Mouse (Mus musculus): Measurements from ENCODE around the gene Olfr328. TPM values are rescaled to one million over a fixed set of nuclear protein-coding genes. Genes with fewer than 3 reads are reported as not detected.

Olfr328 gene
- not detected in 2 replicates for polyA plus RNA-seq (2015; fragmentation: Nextera tagmentation; extraction: Ambion mirVana)

- Histone ChIP-seq H3K4me3 (replicated peaks) (no peak within 1 kb of the TSS), H3K4me2 (no peak within 1 kb of the TSS), H3K36me3 (no peaks in the 10 kb centered on the region), H3K4me1 (replicated peaks) (no peaks in the 10 kb centered on the region), H3K9me3 (replicated peaks) (no peaks in the 10 kb centered on the region), H3K27ac (no peak within 1 kb of the TSS), H3K9ac (no peak within 1 kb of the TSS), H3K27me3 (no peaks in the 10 kb centered on the region)
- WGBS (ENCODE audit: insufficient replicate concordance): 65% methylated on average over 1 of the region's 1 CpGs
- no peak for DNase-seq
- no peak for ATAC-seq (ENCODE audit: low read depth)
Observed at GRCm38 (mm10) chr11:58555536-58555935, at the start of gene Olfr328. Olfr328 (minus strand) TSS chr11:58555636.

DNA sequence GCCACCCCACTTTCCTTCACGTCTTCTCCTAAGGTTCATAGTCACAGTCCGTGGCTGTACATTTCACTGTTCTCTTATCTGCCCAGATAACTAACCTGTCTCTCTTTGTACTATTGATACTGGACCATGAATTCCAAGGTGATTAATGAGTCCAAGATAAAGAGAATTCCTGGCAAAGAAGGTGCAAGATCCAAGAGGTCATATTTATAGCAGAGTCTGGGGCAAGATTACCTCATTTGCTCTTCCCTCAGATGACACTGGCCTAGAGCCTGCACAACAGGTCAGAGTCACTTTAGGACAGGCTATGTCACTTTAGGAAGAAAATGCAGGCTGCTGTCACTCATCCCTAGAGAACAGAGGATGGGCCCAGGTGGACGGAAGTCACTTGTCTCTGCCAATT lies 49.8 kb upstream of the Olfr328 start:
- no peaks in the 10 kb centered on the region for H3K27me3 ChIP-seq
- H3K4me3 ChIP-seq (replicated peaks): no peak overlapping the region
- peaks cover 16% of the 10 kb centered on the region for H3K4me1 ChIP-seq (replicated peaks)
- 47% methylated on average over 3 of the region's 3 CpGs for WGBS (ENCODE audit: insufficient replicate concordance)
- ATAC-seq (ENCODE audit: low read depth): no peak
- H3K9ac ChIP-seq: no peak overlapping the region
- no peaks in the 10 kb centered on the region for H3K36me3 ChIP-seq
- no peaks in the 10 kb centered on the region for H3K9me3 ChIP-seq (replicated peaks)
- DNase-seq: no peak
- H3K4me2 ChIP-seq: no peak overlapping the region
- H3K27ac ChIP-seq: no peak overlapping the region

- Histone ChIP-seq H3K36me3 (no peaks in the 10 kb centered on the region), H3K4me2 (no peak overlapping the region), H3K4me3 (replicated peaks) (no peak overlapping the region), H3K9me3 (replicated peaks) (no peaks in the 10 kb centered on the region), H3K4me1 (replicated peaks) (peaks cover 16% of the 10 kb centered on the region), H3K9ac (no peak overlapping the region), H3K27me3 (no peaks in the 10 kb centered on the region), H3K27ac (no peak overlapping the region)
- no peak for DNase-seq
- 41% methylated on average over 2 of the region's 2 CpGs for WGBS (ENCODE audit: insufficient replicate concordance)
- no peak for ATAC-seq (ENCODE audit: low read depth)
Observed at GRCm38 (mm10) chr11:58604688-58605087, 49.3 kb upstream of the Olfr328 start.

- Histone ChIP-seq H3K27ac (no peak overlapping the region), H3K27me3 (no peaks in the 10 kb centered on the region), H3K9me3 (replicated peaks) (no peaks in the 10 kb centered on the region), H3K9ac (no peak overlapping the region), H3K4me3 (replicated peaks) (no peak overlapping the region), H3K36me3 (no peaks in the 10 kb centered on the region), H3K4me2 (no peak overlapping the region), H3K4me1 (replicated peaks) (peaks cover 16% of the 10 kb centered on the region)
- WGBS (ENCODE audit: insufficient replicate concordance): 63% methylated on average over 6 of the region's 6 CpGs
- DNase-seq (no peak), ATAC-seq (ENCODE audit: low read depth) (peak; percentile 48; the same call in 1 of the 2 replicates)
Observed at GRCm38 (mm10) chr11:58602800-58603560, 47.5 kb upstream of the Olfr328 start.

- H3K36me3 ChIP-seq: no peaks in the 10 kb centered on the region
- no peaks in the 10 kb centered on the region for H3K9me3 ChIP-seq (replicated peaks)
- no peak overlapping the region for H3K4me2 ChIP-seq
- no peak overlapping the region for H3K4me3 ChIP-seq (replicated peaks)
- H3K4me1 ChIP-seq (replicated peaks): peaks cover 16% of the 10 kb centered on the region
- no peak for ATAC-seq (ENCODE audit: low read depth)
- H3K9ac ChIP-seq: no peak overlapping the region
- H3K27ac ChIP-seq: no peak overlapping the region
- H3K27me3 ChIP-seq: no peaks in the 10 kb centered on the region
- no peak for DNase-seq
Observed at GRCm38 (mm10) chr11:58602062-58602461, 46.6 kb upstream of the Olfr328 start.

- Histone ChIP-seq H3K36me3 (no peaks in the 10 kb centered on the region), H3K9ac (no peak overlapping the region), H3K27me3 (peaks cover 2% of the 10 kb centered on the region; the same call in 1 of the 2 replicates), H3K4me1 (replicated peaks) (peaks cover 4% of the 10 kb centered on the region), H3K9me3 (replicated peaks) (no peaks in the 10 kb centered on the region), H3K4me2 (no peak overlapping the region), H3K27ac (no peak overlapping the region), H3K4me3 (replicated peaks) (no peak overlapping the region)
- DNase-seq (no peak), ATAC-seq (ENCODE audit: low read depth) (no peak)
- WGBS (ENCODE audit: insufficient replicate concordance): 61% methylated on average over 13 of the region's 13 CpGs
Observed at GRCm38 (mm10) chr11:58597837-58598236, 42.4 kb upstream of the Olfr328 start.

- H3K9me3 ChIP-seq (replicated peaks): no peaks in the 10 kb centered on the region
- DNase-seq (no peak), ATAC-seq (ENCODE audit: low read depth) (no peak)
- no peak within 1 kb of the TSS for H3K27ac ChIP-seq
- H3K27me3 ChIP-seq: peaks cover 2% of the 10 kb centered on the region; the same call in 1 of the 2 replicates
- WGBS (ENCODE audit: insufficient replicate concordance): 65% methylated on average over 6 of the region's 6 CpGs
- no peak within 1 kb of the TSS for H3K4me2 ChIP-seq
- H3K4me3 ChIP-seq (replicated peaks): no peak within 1 kb of the TSS
- H3K9ac ChIP-seq: no peak within 1 kb of the TSS
- no peaks in the 10 kb centered on the region for H3K36me3 ChIP-seq
- H3K4me1 ChIP-seq (replicated peaks): peaks cover 3% of the 10 kb centered on the region
Observed at GRCm38 (mm10) chr11:58594814-58595213, 39.4 kb upstream of the Olfr328 start, which contains the start of gene Olfr324. Olfr324 (plus strand) TSS chr11:58595114.

DNA sequence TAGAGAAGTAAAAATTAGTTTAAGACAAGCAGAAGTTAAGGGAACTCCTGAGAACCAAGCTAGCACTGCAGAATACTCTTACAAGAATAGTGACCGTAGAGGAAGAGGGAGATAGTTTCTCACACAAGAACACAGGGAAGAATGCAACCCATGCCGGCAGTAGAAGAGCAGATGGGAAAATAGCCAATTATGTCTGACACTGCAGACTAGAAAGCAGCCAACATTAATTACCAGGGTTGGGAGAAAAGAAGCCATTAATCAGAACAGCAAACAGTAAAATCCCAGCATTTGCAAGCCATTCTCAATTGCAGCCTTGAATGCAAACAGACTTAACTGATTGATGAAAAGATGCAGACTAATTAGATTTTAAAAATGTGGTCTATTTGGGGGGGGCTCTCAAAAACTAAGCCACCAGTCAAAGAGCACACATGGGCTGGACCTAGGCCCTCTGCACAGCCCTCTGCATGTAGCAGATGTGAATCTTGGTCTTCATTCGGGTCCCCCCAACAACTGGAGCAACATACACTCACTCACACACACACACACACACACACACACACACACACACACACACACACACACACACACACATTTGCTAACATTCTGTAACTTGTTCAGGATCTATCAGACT lies 33.3 kb upstream of the Olfr328 start:
- Histone ChIP-seq H3K4me2 (no peak overlapping the region), H3K27ac (peak overlapping the region; percentile 13; the same call in 1 of the 2 replicates), H3K4me1 (replicated peaks) (peaks cover 36% of the 10 kb centered on the region), H3K9ac (no peak overlapping the region), H3K9me3 (replicated peaks) (no peaks in the 10 kb centered on the region), H3K36me3 (no peaks in the 10 kb centered on the region), H3K27me3 (no peaks in the 10 kb centered on the region), H3K4me3 (replicated peaks) (no peak overlapping the region)
- WGBS (ENCODE audit: insufficient replicate concordance): 64% methylated on average over 3 of the region's 3 CpGs
- ATAC-seq (ENCODE audit: low read depth) (no peak), DNase-seq (no peak)

DNA sequence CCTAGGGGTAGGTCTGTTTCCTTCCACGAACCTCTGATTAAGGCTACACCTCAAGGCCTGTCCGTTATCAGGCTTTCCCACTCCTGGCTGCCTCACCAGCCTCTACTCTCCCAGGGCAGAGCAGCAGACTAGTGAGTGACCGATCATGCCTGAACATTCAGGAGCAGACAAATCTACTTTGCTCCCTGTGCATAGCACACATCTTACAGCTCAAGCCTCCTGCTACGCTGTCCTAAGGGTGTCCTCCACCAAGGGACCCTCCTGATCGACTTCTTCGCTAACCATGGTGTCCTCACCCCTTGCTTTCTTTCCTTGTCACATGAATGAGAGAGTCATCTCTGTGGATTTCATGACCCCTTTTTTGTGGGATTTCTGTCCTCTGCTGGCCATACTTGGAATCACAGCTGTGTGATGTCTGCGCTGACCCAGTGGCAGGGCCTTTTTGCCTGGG lies 32.5 kb upstream of the Olfr328 start:
- peak overlapping the region; percentile 61 for H3K9ac ChIP-seq
- H3K4me3 ChIP-seq (replicated peaks): peak overlapping the region; percentile 32
- ATAC-seq (ENCODE audit: low read depth): peak; percentile 100
- H3K4me1 ChIP-seq (replicated peaks): peaks cover 38% of the 10 kb centered on the region
- peak overlapping the region; percentile 64 for H3K4me2 ChIP-seq
- H3K27ac ChIP-seq: peak overlapping the region; percentile 92
- no peaks in the 10 kb centered on the region for H3K27me3 ChIP-seq
- no peaks in the 10 kb centered on the region for H3K36me3 ChIP-seq
- 31% methylated on average over 7 of the region's 7 CpGs for WGBS (ENCODE audit: insufficient replicate concordance)
- DNase-seq: peak; percentile 79
- no peaks in the 10 kb centered on the region for H3K9me3 ChIP-seq (replicated peaks)

DNA sequence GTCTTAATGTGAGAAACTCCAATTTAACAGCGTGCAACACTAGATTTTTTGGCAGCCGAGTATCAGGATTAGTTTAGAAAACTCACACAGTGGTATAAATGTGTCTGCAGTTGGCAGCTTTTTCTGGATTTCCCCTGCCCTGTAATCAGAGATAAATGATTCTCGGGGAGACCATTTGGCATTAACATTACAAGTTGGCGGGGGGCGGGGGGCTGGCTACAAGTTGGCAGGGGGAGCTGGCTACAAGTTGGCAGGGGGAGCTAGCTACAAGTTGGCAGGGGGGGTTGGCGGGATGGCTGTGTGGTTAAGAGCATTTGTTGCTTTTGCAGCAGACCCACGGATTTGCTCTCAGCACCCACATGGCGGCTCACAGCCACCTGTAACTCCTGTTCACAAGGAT lies 23.2 kb upstream of the Olfr328 start:
- Histone ChIP-seq H3K4me3 (replicated peaks) (no peak overlapping the region), H3K9me3 (replicated peaks) (no peaks in the 10 kb centered on the region), H3K36me3 (no peaks in the 10 kb centered on the region), H3K27me3 (peaks cover 4% of the 10 kb centered on the region; the same call in 1 of the 2 replicates), H3K4me1 (replicated peaks) (0 out of 2 replicates have a peak, but pooled peaks cover 2% of the 10 kb centered on the region), H3K27ac (no peak overlapping the region), H3K9ac (no peak overlapping the region), H3K4me2 (no peak overlapping the region)
- no peak for ATAC-seq (ENCODE audit: low read depth)
- 60% methylated on average over 8 of the region's 8 CpGs for WGBS (ENCODE audit: insufficient replicate concordance)
- DNase-seq: no peak

- no peak for DNase-seq
Observed at GRCm38 (mm10) chr11:58577430-58577829, 22.0 kb upstream of the Olfr328 start, which contains the start of gene Olfr325. Olfr325 (plus strand) TSS chr11:58577730.

More at GRCm38 (mm10) chr11:58577430-58577829, 22.0 kb upstream of the Olfr328 start, which contains the start of gene Olfr325:
- H3K36me3 ChIP-seq: no peaks in the 10 kb centered on the region
- peaks cover 4% of the 10 kb centered on the region; the same call in 1 of the 2 replicates for H3K27me3 ChIP-seq
- 56% methylated on average over 1 of the region's 1 CpGs for WGBS (ENCODE audit: insufficient replicate concordance)
- H3K4me3 ChIP-seq (replicated peaks): no peak within 1 kb of the TSS
- no peak within 1 kb of the TSS for H3K4me2 ChIP-seq
- no peaks in the 10 kb centered on the region for H3K4me1 ChIP-seq (replicated peaks)
- no peak for ATAC-seq (ENCODE audit: low read depth)
- H3K9ac ChIP-seq: no peak within 1 kb of the TSS
- no peaks in the 10 kb centered on the region for H3K9me3 ChIP-seq (replicated peaks)
- no peak within 1 kb of the TSS for H3K27ac ChIP-seq
